Mouse (Mus musculus) embryonic facial prominence, embryonic 10.5 days (tissue): Measurements from ENCODE around the gene Rapgef2. TPM values are rescaled to one million over a fixed set of nuclear protein-coding genes. Genes with fewer than 3 reads are reported as not detected.
"Not testable (repeated sequence)": the region's sequence is repeated elsewhere in the genome, so short reads cannot be mapped to it uniquely, and the experiment has no call there.

Experiments
- DNase-seq: peaks from one replicate; pipeline ENCODE4 v3.0.0-alpha.2; 2017; ENCODE audit warnings: low spot score
- H3K27ac ChIP-seq: fragments of 300-500 bp; sonication (generic); replicated peaks from 2 replicates; pipeline ENCODE4 v1.5.1; 2016; ENCODE audit warnings: mild to moderate bottlenecking
- H3K27me3 ChIP-seq: fragments of 300-500 bp; sonication (generic); replicated peaks from 2 replicates; pipeline ENCODE4 v1.6.1; 2016; ENCODE audit warnings: low read depth, mild to moderate bottlenecking; ENCODE audit not compliant: poor library complexity, severe bottlenecking
- H3K36me3 ChIP-seq: fragments of 300-500 bp; sonication (generic); replicated peaks from 2 replicates; pipeline ENCODE4 v1.6.1; 2016; ENCODE audit warnings: mild to moderate bottlenecking, moderate library complexity
- H3K4me1 ChIP-seq: fragments of 300-500 bp; sonication (generic); 2 replicates; pipeline ENCODE4 v1.6.1; 2016
- H3K4me3 ChIP-seq: fragments of 300-500 bp; sonication (generic); 2 replicates; pipeline ENCODE4 v1.5.1; 2016; ENCODE audit warnings: mild to moderate bottlenecking, moderate library complexity
- H3K9me3 ChIP-seq: fragments of 300-500 bp; sonication (generic); 2 replicates; pipeline ENCODE4 v1.6.1; 2016; ENCODE audit warnings: mild to moderate bottlenecking
- WGBS: fragments of 180-500 bp; shearing (Covaris S2); methylation state at CpG from one replicate; pipeline ENCODE4 v1.1.7; 2016; 5-methylcytosine and 5-hydroxymethylcytosine counted together
- polyA plus RNA-seq: library from polyadenylated mRNA; unstranded; fragments of >200 nt; fragmentation: Nextera tagmentation; extraction: Ambion mirVana; gene quantifications from 2 replicates; pipeline ENCODE4 v1.2.1, GENCODE M21; 2016

The Rapgef2 gene
- polyA plus RNA-seq, 1 experiment from 2014 or later: 5.8 TPM

DNA sequence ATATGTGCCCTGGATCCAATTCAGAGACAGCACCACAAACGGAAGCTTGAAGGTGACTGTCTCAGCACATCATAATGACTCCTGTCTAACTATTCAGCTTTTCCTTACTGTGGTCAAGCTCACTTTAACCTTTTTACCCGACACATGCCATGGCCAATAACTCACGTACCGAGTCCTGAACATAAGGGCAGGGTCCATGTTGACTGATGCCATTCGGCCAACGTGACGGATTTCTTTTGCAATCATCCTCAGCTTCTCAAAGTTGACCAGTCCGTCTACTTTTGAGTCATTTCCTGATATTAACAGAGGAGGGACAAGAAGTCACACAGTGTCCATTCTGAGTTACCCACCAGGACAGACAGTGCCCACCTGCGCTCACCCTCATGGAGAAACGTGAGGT lies 203.3 kb downstream of the Rapgef2 start:
- no peak for DNase-seq
- 94% methylated on average over 10 of the region's 10 CpGs for WGBS
- H3K36me3 ChIP-seq: peaks cover 85% of the 10 kb centered on the region

DNA sequence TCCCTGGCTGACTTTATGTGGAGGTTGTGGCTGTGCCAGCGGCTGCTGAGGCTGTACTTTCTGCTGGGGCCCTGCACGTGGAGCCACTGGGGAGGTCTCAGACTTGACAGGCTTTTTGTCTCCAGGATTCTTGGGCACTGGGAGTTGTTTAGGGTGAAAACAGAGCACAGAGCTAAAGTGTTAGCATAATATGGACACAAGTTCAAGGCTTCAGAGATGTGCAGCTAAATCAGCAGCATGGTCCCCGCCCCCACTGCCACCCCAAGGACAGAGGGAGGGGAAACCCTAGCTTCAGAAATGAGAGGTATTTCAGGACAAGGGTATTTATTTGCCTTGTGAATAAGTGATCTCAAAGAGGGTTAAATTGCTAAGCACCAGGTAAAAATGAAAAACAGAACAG lies 207.2 kb downstream of the Rapgef2 start:
- Histone ChIP-seq H3K9me3 (no peaks in the 10 kb centered on the region), H3K27ac (no peak overlapping the region), H3K27me3 (no peaks in the 10 kb centered on the region), H3K4me1 (no peaks in the 10 kb centered on the region), H3K36me3 (peaks cover 64% of the 10 kb centered on the region), H3K4me3 (no peak overlapping the region)
- WGBS: 90% methylated on average over 3 of the region's 3 CpGs
- no peak for DNase-seq

More for the DNA sequence above, 203.3 kb downstream of the Rapgef2 start:
- H3K9me3 ChIP-seq: no peaks in the 10 kb centered on the region
- no peak overlapping the region for H3K4me3 ChIP-seq
- H3K4me1 ChIP-seq: no peaks in the 10 kb centered on the region
- no peaks in the 10 kb centered on the region for H3K27me3 ChIP-seq
- H3K27ac ChIP-seq: no peak overlapping the region

DNA sequence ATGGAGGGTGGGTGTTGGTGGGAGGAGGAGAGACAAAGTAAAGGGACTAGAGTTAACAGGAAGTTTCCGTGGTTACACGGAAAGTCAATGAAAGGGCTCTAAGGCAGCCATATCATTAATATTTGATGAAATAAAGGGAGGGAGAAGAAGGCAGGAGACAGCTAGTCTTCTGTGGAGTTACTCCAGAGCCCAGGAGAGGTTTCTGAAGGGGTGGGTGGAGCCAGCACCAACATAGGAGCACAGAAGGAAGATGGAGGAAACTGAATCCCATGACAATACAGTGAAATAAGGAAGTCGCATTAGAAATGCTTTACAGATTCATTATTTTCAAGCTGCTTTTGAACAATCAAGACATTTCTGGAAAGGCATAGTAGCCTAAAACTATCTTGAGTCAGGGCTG lies 211.3 kb downstream of the Rapgef2 start:
- WGBS: 89% methylated on average over 3 of the region's 3 CpGs
- H3K27me3 ChIP-seq: no peaks in the 10 kb centered on the region
- no peak for DNase-seq

DNA sequence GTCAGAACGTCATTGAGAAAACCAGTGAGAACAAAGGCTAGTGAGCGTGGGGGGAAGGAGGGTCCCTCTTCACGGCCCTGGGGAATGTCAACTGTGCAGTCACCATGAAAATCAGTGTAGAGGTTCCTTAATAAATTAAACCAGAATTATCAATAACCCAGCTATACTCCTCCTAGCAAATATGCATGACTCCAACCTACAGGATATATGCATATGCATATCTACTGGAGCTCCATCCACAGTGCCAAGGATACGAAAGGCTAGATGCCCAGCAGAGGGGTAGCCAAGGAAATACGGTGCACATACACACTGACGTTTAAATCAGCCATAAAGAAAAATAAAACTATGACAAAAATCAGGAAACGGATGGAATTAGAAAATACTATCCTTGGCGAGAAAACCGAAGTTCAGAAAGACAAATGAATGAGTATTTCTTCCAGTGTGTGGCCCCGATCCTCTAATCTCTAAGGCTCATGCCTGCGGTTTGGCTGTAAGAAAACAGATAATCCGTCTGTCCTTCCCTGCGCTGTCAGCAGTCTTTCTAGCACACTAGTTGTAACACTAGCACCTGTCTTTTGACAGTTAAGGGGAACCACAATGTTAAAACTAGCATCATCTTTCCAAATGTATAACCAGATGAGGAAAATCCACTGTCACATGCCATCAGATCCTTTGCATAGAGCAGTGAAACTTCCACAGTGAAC lies 212.6 kb downstream of the Rapgef2 start:
- DNase-seq: no peak
- Histone ChIP-seq H3K9me3 (no peaks in the 10 kb centered on the region), H3K27ac (no peak overlapping the region), H3K4me3 (no peak overlapping the region), H3K36me3 (peaks cover 39% of the 10 kb centered on the region), H3K27me3 (no peaks in the 10 kb centered on the region), H3K4me1 (peaks cover 3% of the 10 kb centered on the region; the same call in 1 of the 2 replicates)
- 89% methylated on average over 13 of the region's 13 CpGs for WGBS

More for the DNA sequence above, 211.3 kb downstream of the Rapgef2 start:
- Histone ChIP-seq H3K4me1 (peaks cover 3% of the 10 kb centered on the region; the same call in 1 of the 2 replicates), H3K4me3 (no peak overlapping the region), H3K27ac (no peak overlapping the region), H3K36me3 (peaks cover 37% of the 10 kb centered on the region), H3K9me3 (no peaks in the 10 kb centered on the region)

DNA sequence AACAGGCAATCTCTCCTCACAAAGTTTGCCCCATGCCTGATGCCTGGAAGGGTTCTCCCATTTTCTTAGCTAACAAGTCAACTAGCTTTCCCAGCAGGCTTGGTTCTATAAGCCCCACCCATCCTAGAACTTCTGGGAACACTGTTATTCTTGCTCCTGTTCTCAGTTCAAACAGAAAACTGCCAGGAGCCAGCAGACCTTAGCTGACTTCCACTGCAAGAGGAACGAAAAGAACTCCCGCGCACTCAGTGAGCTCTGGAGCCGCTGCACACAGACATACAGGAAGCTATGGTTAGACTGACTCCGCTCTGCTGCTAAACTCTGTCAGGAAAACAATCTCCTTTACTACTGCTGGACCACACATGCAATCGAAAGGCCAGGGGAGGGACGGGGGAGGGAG lies 214.8 kb downstream of the Rapgef2 start:
- peaks cover 3% of the 10 kb centered on the region; the same call in 1 of the 2 replicates for H3K4me1 ChIP-seq
- no peaks in the 10 kb centered on the region for H3K9me3 ChIP-seq
- no peaks in the 10 kb centered on the region for H3K27me3 ChIP-seq
- WGBS: 53% methylated on average over 7 of the region's 7 CpGs
- peak; percentile 22 for DNase-seq
- H3K27ac ChIP-seq: no peak overlapping the region
- H3K36me3 ChIP-seq: peaks cover 42% of the 10 kb centered on the region
- no peak overlapping the region for H3K4me3 ChIP-seq

DNA sequence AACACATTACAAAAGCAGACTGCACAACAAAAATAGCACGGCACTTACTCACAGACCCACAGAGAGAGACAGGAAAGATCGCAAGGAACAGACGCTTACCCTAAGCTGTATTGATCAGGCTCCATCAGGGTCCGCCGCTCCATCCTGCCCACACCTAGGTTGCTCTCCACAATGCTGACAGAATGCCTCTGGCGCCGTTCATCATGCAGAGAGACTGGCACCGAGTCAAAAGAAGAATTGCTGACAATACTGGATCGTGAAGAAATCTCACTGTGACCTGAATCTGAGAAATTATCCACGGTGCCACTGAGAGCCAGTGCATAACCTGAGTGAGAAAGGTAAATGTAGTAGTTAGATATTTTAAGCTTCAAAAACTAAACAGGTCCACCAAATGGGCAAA lies 216.4 kb downstream of the Rapgef2 start:
- H3K9me3 ChIP-seq: no peaks in the 10 kb centered on the region
- H3K27me3 ChIP-seq: no peaks in the 10 kb centered on the region
- 94% methylated on average over 10 of the region's 10 CpGs for WGBS
- H3K27ac ChIP-seq: no peak overlapping the region
- peaks cover 3% of the 10 kb centered on the region; the same call in 1 of the 2 replicates for H3K4me1 ChIP-seq
- peaks cover 52% of the 10 kb centered on the region for H3K36me3 ChIP-seq
- DNase-seq: no peak
- H3K4me3 ChIP-seq: no peak overlapping the region

DNA sequence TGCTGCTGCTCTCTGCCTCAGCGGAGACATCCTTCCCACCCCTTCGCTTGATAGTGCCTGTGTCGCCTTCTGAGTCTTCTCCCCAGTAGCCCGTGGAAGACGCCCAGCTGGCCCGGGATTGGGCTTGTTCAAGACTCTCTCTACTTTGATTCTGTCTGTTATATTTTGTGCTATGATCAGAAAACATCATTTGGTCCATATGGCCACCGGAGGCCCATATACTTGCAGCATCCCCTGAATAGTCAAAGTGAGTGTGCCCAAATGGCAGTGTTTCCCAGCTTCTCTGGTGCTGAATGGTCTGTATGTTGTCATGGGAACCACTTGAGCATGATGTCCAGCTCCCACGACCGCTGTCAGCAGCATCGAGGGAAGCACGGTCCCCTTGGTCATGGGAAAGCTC lies 217.3 kb downstream of the Rapgef2 start:
- Histone ChIP-seq H3K27ac (no peak overlapping the region), H3K9me3 (no peaks in the 10 kb centered on the region), H3K4me1 (peaks cover 3% of the 10 kb centered on the region; the same call in 1 of the 2 replicates), H3K27me3 (no peaks in the 10 kb centered on the region), H3K4me3 (no peak overlapping the region), H3K36me3 (peaks cover 54% of the 10 kb centered on the region)
- WGBS: 94% methylated on average over 11 of the region's 11 CpGs
- DNase-seq: no peak

DNA sequence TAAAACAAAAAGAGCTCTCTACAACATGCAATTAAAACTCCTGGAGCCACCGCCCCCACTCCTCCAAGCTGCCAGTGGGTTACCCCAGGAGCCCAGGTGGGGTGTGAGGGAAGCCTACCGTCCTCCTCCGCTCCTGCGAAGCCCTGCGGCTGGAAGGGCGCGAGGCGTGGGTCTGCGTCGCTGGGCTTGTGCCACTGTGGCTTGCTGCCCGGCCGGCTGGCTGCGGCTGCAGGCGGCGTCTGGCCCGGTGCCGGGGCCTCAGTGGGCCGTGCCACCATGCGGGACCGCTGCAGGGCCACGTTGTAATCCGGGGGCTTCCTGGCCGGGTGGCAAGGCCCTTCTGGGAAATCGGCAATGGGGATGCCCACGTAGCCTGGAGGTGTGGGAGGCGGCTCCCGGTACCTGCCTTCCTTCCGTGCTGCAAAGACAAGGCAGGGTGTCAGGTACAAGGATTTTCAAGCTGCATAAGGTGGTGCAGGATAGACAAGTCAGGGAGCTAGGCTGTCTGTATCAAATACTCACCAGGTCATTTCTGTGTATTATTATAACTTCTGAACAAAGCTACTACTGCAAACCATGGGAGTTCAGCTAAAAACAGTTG lies 219.8 kb downstream of the Rapgef2 start:
- Histone ChIP-seq H3K36me3 (peaks cover 54% of the 10 kb centered on the region), H3K4me3 (no peak overlapping the region), H3K4me1 (peaks cover 1% of the 10 kb centered on the region; the same call in 1 of the 2 replicates), H3K9me3 (no peaks in the 10 kb centered on the region), H3K27ac (no peak overlapping the region), H3K27me3 (no peaks in the 10 kb centered on the region)
- WGBS: 88% methylated on average over 28 of the region's 28 CpGs
- no peak for DNase-seq

DNA sequence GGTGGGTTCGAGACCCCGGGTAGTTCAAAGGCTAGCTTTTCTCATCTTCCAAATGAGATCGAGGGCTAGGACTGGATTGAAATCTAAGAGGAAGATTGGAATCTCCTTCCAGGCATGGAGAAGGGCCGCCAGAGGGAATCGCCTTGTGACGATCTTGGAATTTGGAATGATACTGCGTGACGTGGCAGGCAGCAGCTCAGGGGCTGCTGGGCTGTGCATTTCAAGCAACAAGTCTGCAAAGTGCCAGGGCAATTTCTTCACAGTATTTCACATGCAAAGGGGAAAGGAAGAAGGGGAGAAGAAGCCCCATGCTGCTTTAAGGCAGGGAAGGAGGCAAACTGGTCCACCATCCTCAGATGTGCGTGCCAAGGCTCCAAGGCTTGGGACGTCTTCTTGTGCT lies 222.2 kb downstream of the Rapgef2 start:
- H3K4me1 ChIP-seq: no peaks in the 10 kb centered on the region
- WGBS: 93% methylated on average over 10 of the region's 10 CpGs
- H3K4me3 ChIP-seq: no peak overlapping the region
- H3K27ac ChIP-seq: no peak overlapping the region
- H3K9me3 ChIP-seq: no peaks in the 10 kb centered on the region
- H3K27me3 ChIP-seq: no peaks in the 10 kb centered on the region
- DNase-seq: no peak
- H3K36me3 ChIP-seq: peaks cover 45% of the 10 kb centered on the region

DNA sequence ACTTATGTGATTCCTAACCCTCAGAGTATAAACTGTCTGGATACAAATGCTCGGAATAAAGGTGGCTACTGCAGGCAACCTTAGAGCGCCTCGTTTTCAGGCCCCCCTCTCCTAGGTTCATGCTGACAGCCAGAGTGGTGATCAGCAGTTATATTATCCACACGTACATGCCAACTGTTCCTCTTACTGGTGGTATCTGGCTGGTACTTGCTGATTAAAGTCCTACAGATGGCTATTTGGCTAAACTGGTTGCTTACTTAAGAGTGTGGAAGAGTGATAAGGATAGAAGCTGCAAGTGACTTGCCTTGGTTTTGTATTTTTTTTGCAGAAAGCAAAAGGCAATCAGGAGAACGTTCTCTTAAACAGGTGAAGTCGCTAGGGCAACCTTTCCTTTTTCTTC lies 224.9 kb downstream of the Rapgef2 start:
- Histone ChIP-seq H3K27me3 (no peaks in the 10 kb centered on the region), H3K9me3 (no peaks in the 10 kb centered on the region), H3K36me3 (peaks cover 27% of the 10 kb centered on the region), H3K27ac (no peak overlapping the region), H3K4me3 (no peak overlapping the region), H3K4me1 (no peaks in the 10 kb centered on the region)
- WGBS: 92% methylated on average over 6 of the region's 6 CpGs
- no peak for DNase-seq

DNA sequence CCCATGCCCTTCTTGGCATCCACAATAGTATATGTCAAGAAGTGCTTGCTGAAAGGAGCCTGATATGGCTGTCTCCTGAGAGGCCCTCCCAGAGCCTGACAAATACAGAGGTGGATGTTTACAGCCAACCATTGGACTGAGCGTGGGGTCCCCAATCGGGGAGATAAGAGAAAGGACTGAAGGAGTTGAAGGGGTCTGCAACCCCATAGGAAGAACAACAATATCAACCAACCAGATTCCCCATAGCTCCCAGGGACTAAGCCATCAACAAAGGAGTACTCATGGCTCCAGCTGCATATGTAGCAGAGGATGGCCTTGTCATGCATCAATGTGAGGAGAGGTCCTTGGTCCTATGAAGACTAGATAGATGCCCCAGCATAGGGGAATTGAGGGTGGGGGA lies 227.8 kb downstream of the Rapgef2 start:
- whole genome bisulfite sequencing: 88% methylated on average over 2 of the region's 2 CpGs
- H3K27ac ChIP-seq, DNase-seq, H3K4me3 ChIP-seq, H3K27me3 ChIP-seq, H3K36me3 ChIP-seq, H3K4me1 ChIP-seq, H3K9me3 ChIP-seq: not testable (repeated sequence)

DNA sequence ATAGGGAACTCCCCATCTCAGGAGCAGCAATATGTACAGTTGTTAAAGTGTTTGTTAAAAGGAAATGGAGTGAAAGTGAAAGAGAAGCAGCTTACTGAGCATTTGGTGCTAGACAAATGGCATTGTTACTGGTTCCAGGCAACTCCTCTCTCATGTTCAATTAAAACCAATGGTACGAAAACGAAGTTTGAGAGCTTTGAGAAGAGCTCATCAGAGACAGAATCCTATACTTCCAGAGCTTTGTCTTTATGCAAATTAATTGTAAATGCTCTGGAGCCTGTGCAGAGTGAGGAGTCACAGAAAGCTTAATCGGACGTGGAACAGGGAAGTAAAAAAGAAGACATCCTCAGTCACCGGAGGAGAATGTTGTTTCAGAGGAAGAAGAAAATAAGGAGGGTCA lies 241.1 kb downstream of the Rapgef2 start:
- Histone ChIP-seq H3K27me3 (no peaks in the 10 kb centered on the region), H3K4me3 (no peak overlapping the region), H3K27ac (no peak overlapping the region), H3K4me1 (no peaks in the 10 kb centered on the region), H3K36me3 (no peaks in the 10 kb centered on the region), H3K9me3 (no peaks in the 10 kb centered on the region)
- no peak for DNase-seq
- 85% methylated on average over 5 of the region's 5 CpGs for WGBS

DNA sequence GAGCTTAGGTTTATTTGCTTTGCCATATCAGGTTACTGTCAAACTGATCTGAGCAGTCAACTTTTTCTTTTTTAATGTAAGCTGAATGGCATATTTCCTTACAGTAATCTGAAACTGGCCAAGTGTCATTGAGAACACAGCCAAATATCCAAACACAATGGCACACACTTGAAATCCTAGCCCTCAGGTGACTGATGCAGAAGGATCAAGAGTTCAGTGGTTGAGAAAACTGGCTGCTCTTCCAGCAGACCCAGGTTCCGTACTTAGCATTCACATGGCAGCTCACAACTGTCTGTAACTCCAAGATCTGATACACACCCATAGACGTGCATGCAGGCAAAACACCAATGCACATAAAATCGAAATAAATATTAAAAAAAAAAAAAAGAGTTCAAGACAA lies 243.3 kb downstream of the Rapgef2 start:
- no peak for DNase-seq
- Histone ChIP-seq H3K27ac (no peak overlapping the region), H3K36me3 (no peaks in the 10 kb centered on the region), H3K9me3 (no peaks in the 10 kb centered on the region), H3K4me3 (no peak overlapping the region), H3K4me1 (0 out of 2 replicates have a peak, but pooled peaks cover 3% of the 10 kb centered on the region), H3K27me3 (no peaks in the 10 kb centered on the region)
- WGBS: 77% methylated on average over 3 of the region's 3 CpGs
